Mouse (Mus musculus): ENCODE measurements around the gene Pcbp4.

Pcbp4 gene

DNA sequence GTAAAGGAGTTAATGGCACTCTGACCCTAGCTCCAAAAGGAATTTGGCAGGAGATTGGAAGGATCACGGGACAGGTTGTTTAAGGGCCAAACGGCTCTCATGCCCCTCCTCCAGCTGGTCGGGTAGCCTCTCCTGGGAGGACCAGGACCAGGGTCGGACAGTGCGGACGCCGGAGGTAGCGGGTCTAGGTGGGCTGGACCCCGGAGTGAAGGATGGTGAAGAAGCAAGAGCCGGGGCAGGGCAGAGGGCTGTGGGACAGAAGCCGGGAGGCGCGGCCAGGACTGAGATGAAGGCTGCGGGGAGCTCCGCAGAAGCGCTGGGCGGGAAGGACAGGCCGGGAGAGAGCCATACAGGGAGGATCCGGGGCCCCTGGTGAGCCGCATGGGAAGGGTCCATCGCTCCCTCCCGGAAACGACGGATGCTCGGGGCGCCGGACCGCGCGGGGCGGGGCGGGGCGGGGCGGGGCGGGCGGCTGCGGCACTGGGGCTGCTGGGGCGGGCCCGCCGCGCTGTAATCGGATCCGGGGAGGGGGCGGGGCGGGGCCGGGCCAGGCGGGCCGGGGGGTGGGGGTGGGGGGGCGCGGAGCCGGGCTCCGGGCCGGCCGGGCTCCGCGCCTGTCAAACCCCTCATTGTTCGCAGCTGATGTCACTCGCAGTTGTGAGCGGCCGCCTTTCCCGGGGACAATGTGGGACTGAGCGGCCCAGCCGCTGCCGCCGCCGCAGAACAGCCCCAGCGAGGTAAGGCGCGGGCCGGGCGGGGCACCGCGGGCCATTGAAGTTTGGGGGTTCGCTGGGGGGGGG, at the start of gene Pcbp4:
Gene Pcbp4, plus strand, starts transcription at position 21 of the 800 bp plus-strand sequence.
- DNase-seq: peak; percentile 98

DNA sequence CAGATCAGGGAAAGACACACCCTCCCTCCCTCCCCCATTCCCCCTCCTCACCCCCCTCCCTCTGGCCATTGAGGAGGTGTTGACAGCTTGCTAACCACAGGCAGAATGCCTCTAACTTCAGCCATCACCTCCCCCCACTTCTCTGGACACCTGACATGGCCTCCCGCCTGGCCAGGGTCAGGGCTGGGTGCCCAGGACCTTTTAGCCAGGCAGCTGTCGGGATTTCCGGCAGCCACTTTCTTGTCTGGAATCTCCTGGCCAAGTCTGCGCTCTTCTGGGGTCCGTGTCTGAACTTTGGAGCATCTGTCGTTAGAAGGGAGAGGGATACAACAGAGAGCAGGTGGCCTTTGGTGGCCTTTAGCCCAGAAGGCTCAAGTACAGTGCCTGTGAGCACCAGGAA, 47.8 kb upstream of the Pcbp4 start:
- DNase-seq: peak; percentile 98

GRCm38 (mm10) chr9:106406443-106407078, 46.5 kb upstream of the Pcbp4 start:
- DNase-seq: peak; percentile 98

DNA sequence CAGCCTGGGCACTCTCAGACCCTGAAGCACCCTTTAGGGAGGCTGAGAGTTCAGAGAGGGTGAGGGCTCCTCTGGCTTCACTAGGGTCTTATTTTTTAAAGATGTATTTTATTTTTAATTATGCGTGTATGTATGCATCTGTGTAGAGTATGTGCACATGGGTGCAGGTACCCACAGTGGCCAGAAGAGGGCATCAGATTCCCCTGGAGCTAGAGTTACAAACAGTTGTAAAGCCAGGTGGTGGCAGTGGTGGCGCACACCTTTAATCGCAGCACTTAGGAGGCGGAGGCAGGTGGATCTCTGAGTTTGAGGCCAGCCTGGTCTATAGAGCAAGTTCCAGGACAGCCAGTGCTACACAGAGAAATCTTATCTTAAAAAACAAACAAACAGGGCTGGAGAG, 44.0 kb upstream of the Pcbp4 start:
- DNase-seq: no peak

- DNase-seq: no peak
Measured at GRCm38 (mm10) chr9:106410086-106410650, 42.9 kb upstream of the Pcbp4 start.

DNA sequence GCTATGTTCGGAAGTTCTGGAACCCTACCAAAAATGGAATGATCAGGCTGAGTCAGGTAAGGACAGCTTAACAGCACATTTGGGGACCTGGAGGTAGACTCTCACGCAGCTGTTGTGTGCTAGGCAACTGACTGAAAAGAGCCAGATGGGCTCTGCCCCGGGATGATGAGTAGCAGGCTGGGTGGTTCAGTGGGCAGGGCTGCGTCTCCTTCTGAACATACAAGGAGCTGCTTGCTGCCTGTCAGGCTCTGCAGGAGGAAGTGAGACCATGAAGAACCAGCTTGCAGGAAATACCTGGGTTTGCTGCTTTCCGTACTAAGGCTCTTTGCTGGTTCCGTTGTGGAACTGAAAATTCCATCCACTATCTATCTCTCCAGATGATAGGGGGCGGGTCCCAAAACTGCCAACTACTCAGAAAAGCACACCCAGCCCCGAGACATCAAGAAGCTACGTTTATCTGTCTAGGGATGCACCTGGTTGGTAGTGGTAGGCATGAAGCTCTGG, 41.9 kb upstream of the Pcbp4 start:
- DNase-seq: peak; percentile 95

GRCm38 (mm10) chr9:106411729-106412128, 41.4 kb upstream of the Pcbp4 start:
- no peak for DNase-seq

DNA sequence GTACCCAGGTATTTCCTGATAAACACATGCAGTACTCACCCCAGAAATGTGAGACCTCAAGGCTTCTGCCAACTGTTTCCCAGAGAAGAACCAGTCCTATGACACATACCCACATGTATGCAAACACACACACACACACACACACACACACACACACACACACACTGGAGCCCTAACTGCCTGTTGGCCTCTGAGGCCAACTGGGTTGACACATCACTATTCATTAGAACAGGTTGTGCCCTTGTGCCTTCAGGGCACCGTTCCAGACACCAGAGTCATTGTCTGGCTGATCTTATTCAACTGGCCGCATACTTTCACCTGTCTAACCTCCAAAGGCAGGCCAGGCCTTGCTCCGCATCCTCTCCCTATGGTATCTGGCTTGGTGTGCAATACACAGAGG, 40.9 kb upstream of the Pcbp4 start:
- DNase-seq: no peak

GRCm38 (mm10) chr9:106413606-106414005, 39.5 kb upstream of the Pcbp4 start:
- no peak for DNase-seq

- DNase-seq: no peak
Measured at GRCm38 (mm10) chr9:106416826-106417225, 36.3 kb upstream of the Pcbp4 start.

- peak; percentile 99 for DNase-seq
Measured at GRCm38 (mm10) chr9:106417841-106418625, 35.1 kb upstream of the Pcbp4 start.

GRCm38 (mm10) chr9:106420608-106421007, 32.5 kb upstream of the Pcbp4 start:
- peak; percentile 89 for DNase-seq

GRCm38 (mm10) chr9:106421033-106421864, 31.8 kb upstream of the Pcbp4 start:
- DNase-seq: no peak

DNA sequence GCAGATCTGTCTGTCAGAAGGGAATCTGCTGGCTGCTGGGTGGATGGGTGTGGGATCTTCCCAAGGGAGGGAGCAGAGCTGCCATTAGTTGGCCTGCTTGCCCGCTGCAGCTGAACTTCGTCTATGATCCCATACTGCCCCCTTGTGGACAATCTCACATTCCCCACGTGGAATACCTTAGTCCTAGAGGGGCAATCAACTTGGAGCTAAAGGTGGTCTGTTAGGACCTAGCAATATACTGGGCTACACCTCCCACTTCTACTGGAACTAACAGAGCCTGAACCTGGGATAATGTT, 31.3 kb upstream of the Pcbp4 start:
- peak; percentile 98 for DNase-seq

GRCm38 (mm10) chr9:106428719-106429220, 24.3 kb upstream of the Pcbp4 start:
- no peak for DNase-seq

GRCm38 (mm10) chr9:106429221-106430014, 23.7 kb upstream of the Pcbp4 start, which contains the start of gene Rpl29:
Rpl29 (plus strand) TSS chr9:106429454.
- peak; percentile 99 for DNase-seq

- no peak for DNase-seq
Measured at GRCm38 (mm10) chr9:106430015-106430264, 23.2 kb upstream of the Pcbp4 start.

GRCm38 (mm10) chr9:106433389-106433788, 19.7 kb upstream of the Pcbp4 start:
- DNase-seq: no peak

- peak; percentile 94 for DNase-seq
Measured at GRCm38 (mm10) chr9:106436566-106436965, 16.5 kb upstream of the Pcbp4 start.

- no peak for DNase-seq
Measured at GRCm38 (mm10) chr9:106442680-106443079, 10.4 kb upstream of the Pcbp4 start.

GRCm38 (mm10) chr9:106444836-106445235, 8.3 kb upstream of the Pcbp4 start:
- no peak for DNase-seq
